Mouse (Mus musculus) lung, embryonic 14.5 days (tissue): Measurements from ENCODE around the gene Lmna. TPM values are rescaled to one million over a fixed set of nuclear protein-coding genes. Genes with fewer than 3 reads are reported as not detected.
A peak's percentile ranks its signal among the peaks of the same experiment; 100 is the strongest.

ENCODE experiments used
- ATAC-seq: fragments of 200-750 bp; cut with Nextera tagmentation; 2 replicates; pipeline ENCODE4 v1.8.0; 2017; ENCODE audit warnings: mild to moderate bottlenecking, moderate TSS enrichment, moderate library complexity; ENCODE audit not compliant: insufficient read depth
- DNase-seq: peaks from one replicate; pipeline ENCODE4 v3.0.0-alpha.2; 2015
- H3K27ac ChIP-seq: fragments of 300-500 bp; sonication (generic); 2 replicates; pipeline ENCODE4 v1.5.1; 2014; ENCODE audit warnings: low read depth, mild to moderate bottlenecking, moderate library complexity
- H3K27me3 ChIP-seq: fragments of 300-500 bp; sonication (generic); 2 replicates; pipeline ENCODE4 v1.6.1; 2014; ENCODE audit warnings: low read length, control low read depth; ENCODE audit not compliant: insufficient read depth
- H3K36me3 ChIP-seq: fragments of 300-500 bp; sonication (generic); 2 replicates; pipeline ENCODE4 v1.6.1; 2014; ENCODE audit warnings: control low read depth; ENCODE audit not compliant: insufficient read depth
- H3K4me1 ChIP-seq: fragments of 300-500 bp; sonication (generic); 2 replicates; pipeline ENCODE4 v1.6.1; 2014; ENCODE audit warnings: antibody characterized with exemption, control low read depth; ENCODE audit not compliant: insufficient read depth
- H3K4me2 ChIP-seq: fragments of 300-500 bp; sonication (generic); 2 replicates; pipeline ENCODE4 v1.6.1; 2014; ENCODE audit warnings: mild to moderate bottlenecking
- H3K4me3 ChIP-seq: fragments of 300-500 bp; sonication (generic); 2 replicates; pipeline ENCODE4 v1.5.1; 2014; ENCODE audit warnings: low read depth, low read length
- H3K9ac ChIP-seq: fragments of 300-500 bp; sonication (generic); 2 replicates; pipeline ENCODE4 v1.6.1; 2014
- H3K9me3 ChIP-seq: fragments of 300-500 bp; sonication (generic); 2 replicates; pipeline ENCODE4 v1.6.1; 2016; ENCODE audit warnings: low read depth, low read length, control low read depth
- CTCF ChIP-seq: IDR thresholded peaks from 2 replicates; pipeline ENCODE4 v1.5.1; 2016; ENCODE audit warnings: antibody characterized with exemption, low read depth
- WGBS: fragments of 180-500 bp; shearing (Covaris S2); extraction: QIAGEN DNeasy Blood & Tissue Kit; methylation state at CpG from one replicate; pipeline ENCODE4 v1.1.7; 2014; 5-methylcytosine and 5-hydroxymethylcytosine counted together
- polyA plus RNA-seq: library from polyadenylated mRNA; unstranded; fragments of >200 nt; fragmentation: Nextera tagmentation; extraction: Ambion mirVana; gene quantifications from 2 replicates; pipeline ENCODE4 v1.2.1, GENCODE M21; 2014

Lmna gene
- polyA plus RNA-seq, 1 experiment from 2014 or later: 70.0 TPM

GRCm38 (mm10) chr3:88499580-88499979 lies 10.2 kb downstream of the Lmna start:
- no peak for DNase-seq
- no peak for ATAC-seq
- H3K9me3 ChIP-seq: no peaks in the 10 kb centered on the region
- H3K4me3 ChIP-seq: no peak overlapping the region
- H3K4me2 ChIP-seq: no peak overlapping the region
- H3K36me3 ChIP-seq: 0 out of 2 replicates have a peak, but pooled peaks cover 10% of the 10 kb centered on the region
- WGBS: 69% methylated on average over 4 of the region's 4 CpGs
- TF ChIP-seq CTCF: no peak
- no peaks in the 10 kb centered on the region for H3K27me3 ChIP-seq
- no peak overlapping the region for H3K27ac ChIP-seq
- H3K4me1 ChIP-seq: peaks cover 18% of the 10 kb centered on the region
- H3K9ac ChIP-seq: no peak overlapping the region

- peaks cover 24% of the 10 kb centered on the region for H3K4me1 ChIP-seq
- H3K27ac ChIP-seq: no peak overlapping the region
- ATAC-seq: no peak
Measured at GRCm38 (mm10) chr3:88495741-88496415, 13.9 kb downstream of the Lmna start.

DNA sequence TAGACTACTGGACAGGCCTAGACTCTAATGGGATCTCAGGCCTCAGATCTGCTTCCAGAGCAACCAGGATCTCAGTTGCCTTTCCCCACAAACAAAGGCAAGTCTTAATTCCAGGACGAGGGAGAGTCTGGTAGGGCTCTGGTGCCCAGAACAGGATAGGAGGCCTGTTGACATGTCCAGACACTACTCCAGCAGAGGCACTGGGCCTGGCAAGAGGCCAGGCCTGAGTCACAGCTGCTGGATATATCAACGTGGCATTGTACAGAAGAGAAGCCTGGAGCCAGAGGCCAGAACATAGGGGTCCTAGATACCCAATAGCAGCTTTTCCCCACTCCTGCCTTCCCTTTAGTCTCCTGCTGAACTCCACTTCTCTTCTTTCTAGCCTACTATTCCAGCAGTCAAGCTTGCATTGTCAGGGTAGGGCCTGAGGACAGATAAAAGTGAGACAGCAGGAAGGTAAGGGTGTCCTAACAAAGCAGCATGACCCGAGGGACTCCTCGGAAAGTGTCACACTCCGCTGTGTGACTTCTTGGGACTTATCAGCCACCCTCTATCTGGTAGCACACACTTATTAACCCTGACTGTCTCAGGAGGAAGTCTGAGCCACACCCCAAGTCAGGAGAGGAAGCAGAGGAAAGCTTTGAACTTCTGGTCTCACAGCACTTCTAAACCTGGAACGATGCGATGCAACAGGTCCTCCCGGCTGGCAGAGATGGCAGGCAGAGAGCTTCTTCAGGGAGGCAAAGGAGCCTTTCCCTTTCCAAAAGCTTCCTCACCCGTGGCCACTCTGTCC lies 14.7 kb downstream of the Lmna start:
- ATAC-seq (no peak), DNase-seq (peak; percentile 83)
- no peaks in the 10 kb centered on the region for H3K9me3 ChIP-seq
- H3K4me2 ChIP-seq: peak overlapping the region; percentile 0; the same call in 1 of the 2 replicates
- WGBS: 50% methylated on average over 9 of the region's 9 CpGs
- peak overlapping the region; percentile 69 for H3K27ac ChIP-seq
- H3K9ac ChIP-seq: peak overlapping the region; percentile 30; the same call in 1 of the 2 replicates
- H3K4me3 ChIP-seq: no peak overlapping the region
- H3K4me1 ChIP-seq: peaks cover 24% of the 10 kb centered on the region
- H3K36me3 ChIP-seq: 0 out of 2 replicates have a peak, but pooled peaks cover 10% of the 10 kb centered on the region
- no peak for TF ChIP-seq CTCF
- no peaks in the 10 kb centered on the region for H3K27me3 ChIP-seq

More at GRCm38 (mm10) chr3:88495741-88496415, 13.9 kb downstream of the Lmna start:
- Histone ChIP-seq H3K4me3 (no peak overlapping the region), H3K9me3 (no peaks in the 10 kb centered on the region), H3K36me3 (0 out of 2 replicates have a peak, but pooled peaks cover 10% of the 10 kb centered on the region), H3K9ac (no peak overlapping the region), H3K27me3 (no peaks in the 10 kb centered on the region), H3K4me2 (no peak overlapping the region)
- no peak for DNase-seq
- no peak for TF ChIP-seq CTCF
- 77% methylated on average over 10 of the region's 10 CpGs for WGBS

DNA sequence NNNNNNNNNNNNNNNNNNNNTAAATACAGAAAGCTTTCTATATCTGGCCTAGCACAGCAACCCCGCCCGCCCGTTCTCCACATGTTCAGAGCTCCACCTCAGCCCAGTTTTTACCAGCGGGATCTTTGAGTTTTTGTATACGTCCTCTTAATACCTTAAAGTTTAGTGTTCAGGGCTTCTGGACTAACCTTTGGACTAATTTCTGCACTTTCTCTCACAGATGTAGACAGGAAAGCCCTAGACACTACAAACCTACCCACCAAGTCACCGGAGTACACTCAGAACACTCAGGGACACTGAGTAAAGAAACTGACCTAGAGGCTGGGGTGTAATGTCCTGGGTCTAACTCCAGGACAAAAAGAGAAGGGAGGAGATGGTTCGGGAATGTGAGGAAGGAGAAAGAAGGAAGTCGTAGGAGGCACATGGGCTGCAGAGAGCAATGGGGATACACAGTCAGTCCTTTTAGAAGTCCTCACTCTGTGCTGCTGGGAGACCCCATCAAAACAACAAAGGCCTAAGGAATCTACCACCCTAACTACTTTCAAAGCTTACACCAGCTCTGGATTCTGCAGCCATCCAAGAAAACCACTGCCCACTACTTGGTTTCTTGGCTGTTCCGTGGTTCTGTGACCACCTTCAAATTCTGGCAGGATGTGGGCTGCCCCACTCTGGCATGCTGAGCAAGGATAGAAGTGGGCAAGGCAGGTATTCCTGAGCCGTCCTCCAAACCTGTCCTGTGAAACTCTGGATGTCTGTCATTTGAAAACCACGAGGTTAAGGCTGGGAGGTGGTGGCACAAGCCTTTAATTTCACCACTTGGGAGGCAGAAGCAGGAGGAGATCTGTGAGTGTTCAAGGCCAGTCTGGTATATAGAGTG lies 15.8 kb downstream of the Lmna start:
- ATAC-seq: no peak
- Histone ChIP-seq H3K4me1 (peaks cover 24% of the 10 kb centered on the region), H3K27ac (peak overlapping the region; percentile 94), H3K36me3 (0 out of 2 replicates have a peak, but pooled peaks cover 10% of the 10 kb centered on the region), H3K4me2 (peak overlapping the region; percentile 91), H3K9ac (peak overlapping the region; percentile 67), H3K9me3 (no peaks in the 10 kb centered on the region), H3K4me3 (peak overlapping the region; percentile 43; the same call in 1 of the 2 replicates), H3K27me3 (no peaks in the 10 kb centered on the region)
- 68% methylated on average over 11 of the region's 11 CpGs for WGBS
- TF ChIP-seq CTCF: no peak
- DNase-seq: no peak

- Histone ChIP-seq H3K27me3 (peaks cover 33% of the 10 kb centered on the region), H3K9me3 (no peaks in the 10 kb centered on the region), H3K4me3 (no peak overlapping the region), H3K36me3 (peaks cover 30% of the 10 kb centered on the region), H3K4me1 (peaks cover 2% of the 10 kb centered on the region), H3K27ac (no peak overlapping the region), H3K9ac (no peak overlapping the region), H3K4me2 (no peak overlapping the region)
- no peak for DNase-seq
- no peak for ATAC-seq
- no peak for TF ChIP-seq CTCF
- 87% methylated on average over 1 of the region's 1 CpGs for WGBS
Measured at GRCm38 (mm10) chr3:88487396-88487795, 22.4 kb downstream of the Lmna start.

DNA sequence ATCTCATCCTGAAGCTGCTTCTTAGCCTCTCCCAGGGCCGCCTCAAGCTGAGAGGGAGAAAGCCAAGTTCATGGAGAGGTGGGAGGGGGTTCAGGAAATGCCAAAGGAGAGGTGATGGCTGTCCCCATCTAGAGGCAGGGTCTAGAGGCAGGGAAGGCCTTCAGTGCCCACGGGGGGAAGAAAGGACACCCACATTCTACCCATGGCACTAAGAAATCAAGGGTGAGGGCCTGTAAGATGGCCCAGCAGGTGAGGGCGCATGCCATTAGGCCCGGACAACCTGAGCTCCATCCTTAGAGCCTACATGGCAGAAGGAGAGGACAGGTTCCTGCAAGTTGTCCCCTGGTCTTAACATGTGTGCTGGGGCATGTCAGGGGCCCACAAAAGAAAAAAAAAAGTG lies 22.9 kb downstream of the Lmna start:
- no peak overlapping the region for H3K9ac ChIP-seq
- no peak for TF ChIP-seq CTCF
- no peak overlapping the region for H3K27ac ChIP-seq
- H3K9me3 ChIP-seq: no peaks in the 10 kb centered on the region
- peaks cover 30% of the 10 kb centered on the region for H3K36me3 ChIP-seq
- no peak for ATAC-seq
- peaks cover 33% of the 10 kb centered on the region for H3K27me3 ChIP-seq
- no peaks in the 10 kb centered on the region for H3K4me1 ChIP-seq
- no peak overlapping the region for H3K4me2 ChIP-seq
- no peak overlapping the region for H3K4me3 ChIP-seq
- 70% methylated on average over 4 of the region's 4 CpGs for WGBS
- DNase-seq: no peak
